Mouse (Mus musculus): ENCODE results near the gene Olfr1342. TPM values are rescaled to one million over a fixed set of nuclear protein-coding genes. Genes with fewer than 3 reads are reported as not detected.

Olfr1342 gene
- not detected for total RNA-seq (2023)

GRCm38 (mm10) chr4:118692412-118692973 lies at the start of gene Olfr1342:
TSS of gene Olfr1342 (minus strand) at chr4:118692756.

DNA sequence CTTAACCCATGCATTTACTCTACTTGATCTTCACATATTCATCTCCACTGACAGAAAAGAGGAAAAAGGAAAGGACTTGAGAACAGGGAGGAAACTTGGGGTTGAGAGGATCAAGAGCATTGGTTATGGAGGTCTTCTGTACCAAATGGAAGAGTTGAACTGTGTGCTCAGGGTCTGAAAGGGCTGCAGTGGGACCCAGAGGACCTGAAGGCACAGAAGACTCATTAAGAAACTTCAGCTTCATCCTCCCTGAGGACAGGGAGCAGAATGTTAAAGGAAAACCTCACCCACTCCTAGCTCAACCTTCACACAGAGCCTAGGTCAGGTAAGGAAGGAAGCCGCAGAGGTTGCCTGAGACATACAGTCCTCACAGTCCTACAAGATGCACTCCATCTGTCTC lies 39.3 kb upstream of the Olfr1342 start, which contains the start of gene Olfr1339:
Gene Olfr1339 (plus strand): TSS at position 301 of the 400 bp plus-strand sequence.

GRCm38 (mm10) chr4:118719838-118720237 lies 27.3 kb upstream of the Olfr1342 start, which contains the start of gene Olfr1340:
TSS of gene Olfr1340 (plus strand) at chr4:118720138.

DNA sequence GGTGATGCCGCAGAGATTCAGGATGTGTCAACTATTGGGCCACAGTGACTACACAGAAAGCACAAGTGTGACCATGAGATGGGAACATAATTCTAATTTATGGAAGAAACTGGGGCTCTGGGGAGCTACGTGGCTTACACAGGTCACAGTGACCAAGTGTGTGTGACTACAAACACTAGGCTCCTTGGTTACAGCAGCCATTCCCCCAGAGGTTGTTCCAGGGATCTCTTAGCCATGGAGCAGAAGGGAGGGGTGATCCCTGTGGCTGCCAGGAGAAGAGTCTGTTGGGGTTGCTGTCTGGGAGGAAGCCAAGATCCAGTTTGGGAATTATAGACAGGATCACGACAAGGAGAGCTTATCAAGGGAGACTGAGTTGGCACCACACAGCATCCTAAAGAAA lies 10.7 kb upstream of the Olfr1342 start, which contains the start of gene Olfr1341:
Gene Olfr1341 (plus strand): TSS at position 301 of the 400 bp plus-strand sequence.

GRCm38 (mm10) chr4:118658652-118659051 lies 33.9 kb downstream of the Olfr1342 start, which contains the start of gene Olfr62:
TSS of gene Olfr62 (plus strand) at chr4:118658952.

Other genes starting within 250 kb of the Olfr1342 start
- gene Mpl, start 235.2 kb downstream of the Olfr1342 start, total RNA-seq (2023): not detected
- gene Tie1, start 202.7 kb downstream of the Olfr1342 start, total RNA-seq (2023): 0.18 TPM
- gene 2610528J11Rik, start 165.8 kb downstream of the Olfr1342 start, total RNA-seq (2023): not detected
- not detected for gene Tmem125, start 148.7 kb downstream of the Olfr1342 start, total RNA-seq (2023)
- not detected for gene Cfap57, start 72.0 kb downstream of the Olfr1342 start, total RNA-seq (2023)
- gene Ebna1bp2, start 72.0 kb downstream of the Olfr1342 start, total RNA-seq (2023): 69.7 TPM
- gene Olfr62, start 33.8 kb downstream of the Olfr1342 start, total RNA-seq (2023): not detected
- gene Olfr1341, start 10.8 kb upstream of the Olfr1342 start, total RNA-seq (2023): not detected
- gene Olfr1340, start 27.4 kb upstream of the Olfr1342 start, total RNA-seq (2023): not detected
- not detected for gene Olfr1339, start 39.4 kb upstream of the Olfr1342 start, total RNA-seq (2023)
- not detected for gene Olfr1338, start 66.0 kb upstream of the Olfr1342 start, total RNA-seq (2023)
- gene Olfr1337, start 89.8 kb upstream of the Olfr1342 start, total RNA-seq (2023): not detected
- gene Olfr1335, start 117.2 kb upstream of the Olfr1342 start, total RNA-seq (2023): not detected
- not detected for gene Olfr1333, start 143.5 kb upstream of the Olfr1342 start, total RNA-seq (2023)
- not detected for gene Olfr1331, start 171.9 kb upstream of the Olfr1342 start, total RNA-seq (2023)
- not detected for gene Olfr1330, start 195.8 kb upstream of the Olfr1342 start, total RNA-seq (2023)
- not detected for gene Olfr1329, start 224.7 kb upstream of the Olfr1342 start, total RNA-seq (2023)
- not detected for gene Olfr1328, start 245.9 kb upstream of the Olfr1342 start, total RNA-seq (2023)

Data from CD8-positive naive resting alpha-beta T cell, adult 57 days (primary cell).